ENCODE assay signal across 13 mouse cellular contexts in genomic region chr2:52991688-52992194, GRCm38 (mm10).
A peak's percentile ranks its signal among the peaks of the same experiment; 100 is the strongest.
DNase-seq lines count a peak whose midpoint lies in the region; ATAC-seq and TF ChIP-seq lines count a peak whose summit lies in the region.
"Had no signal": no experiment of that assay in that cellular context is flagged by ENCODE, and none has a peak within 500 bp of the region (broad histone marks: within the 10 kb centered on the region; RNA-seq: fewer than 3 reads in every experiment).

No protein-coding gene starts in this region.

- H3K4me1 ChIP-seq in heart, embryonic 10.5 days: 0 out of 2 replicates have a peak, but pooled peaks cover 6% of the 10 kb centered on the region
- H3K4me1 ChIP-seq in liver, adult 2 months (ENCODE audit: control insufficient read depth, insufficient read depth, low read length): peaks cover 7% of the 10 kb centered on the region; the same call in 1 of the 2 replicates
- H3K4me1 ChIP-seq in liver, embryonic 11.5 days (replicated peaks; ENCODE audit: control insufficient read depth, insufficient read depth, low read length): 0 out of 2 replicates have a peak, but pooled peaks cover 2% of the 10 kb centered on the region
- H3K4me1 ChIP-seq in heart, embryonic 16.5 days (ENCODE audit: control insufficient read depth, insufficient read depth, low read length): no peaks in the 10 kb centered on the region
- H3K4me1 ChIP-seq in stomach, embryonic 14.5 days (ENCODE audit: control insufficient read depth, insufficient read depth, low read length): peaks cover 18% of the 10 kb centered on the region; the same call in 1 of the 2 replicates

- no peak for TF ChIP-seq POLR2A in liver, adult 2 months (IDR thresholded peaks at IDR 0.05; ENCODE audit: extremely low read depth, insufficient read depth, low read length)

- H3K9ac ChIP-seq in liver, adult 2 months (ENCODE audit: low read depth, low read length): no peak overlapping the region
- no peak overlapping the region for H3K9ac ChIP-seq in liver, embryonic 11.5 days (ENCODE audit: low read depth, low read length)
- no peak overlapping the region for H3K9ac ChIP-seq in heart, embryonic 16.5 days (ENCODE audit: low read length)
- no peak overlapping the region for H3K9ac ChIP-seq in stomach, embryonic 14.5 days (replicated peaks; ENCODE audit: low read depth, low read length)

- H3K27me3 ChIP-seq in heart, embryonic 10.5 days (ENCODE audit: insufficient read depth, poor library complexity, severe bottlenecking): no peaks in the 10 kb centered on the region
- H3K27me3 ChIP-seq in liver, adult 2 months (ENCODE audit: control insufficient read depth, insufficient read depth, low read length): no peaks in the 10 kb centered on the region
- no peaks in the 10 kb centered on the region for H3K27me3 ChIP-seq in liver, embryonic 11.5 days (replicated peaks; ENCODE audit: control insufficient read depth, insufficient read depth, low read length)
- H3K27me3 ChIP-seq in heart, embryonic 16.5 days (ENCODE audit: control insufficient read depth, insufficient read depth, low read length): no peaks in the 10 kb centered on the region
- no peaks in the 10 kb centered on the region for H3K27me3 ChIP-seq in stomach, embryonic 14.5 days (ENCODE audit: control insufficient read depth, insufficient read depth, low read length)

- peak; percentile 11 for DNase-seq in heart, embryonic 10.5 days (ENCODE audit: low spot score)
- DNase-seq in heart, postnatal 14 days: no peak
- no peak for DNase-seq in liver, adult 2 months (ENCODE audit: extremely low read depth, low read depth, low spot score)
- DNase-seq in liver, embryonic 11.5 days (ENCODE audit: low spot score): no peak
- DNase-seq in layer of hippocampus, adult 9-10 months (ENCODE audit: low spot score): no peak
- DNase-seq in left cerebral cortex, postnatal 10 days (ENCODE audit: extremely low spot score in 1 of 2, low spot score in 2 of 2): no peak
- DNase-seq: cerebellum, postnatal 10 days; layer of hippocampus, postnatal 36 days; retina, postnatal 1 day had no signal

- WGBS in heart, embryonic 10.5 days: 64% methylated on average over 5 of the region's 5 CpGs
- WGBS in liver, adult 2 months: 46% methylated on average over 5 of the region's 5 CpGs
- 44% methylated on average over 5 of the region's 5 CpGs for WGBS in liver, embryonic 11.5 days
- 41% methylated on average over 5 of the region's 5 CpGs for WGBS in heart, embryonic 16.5 days
- 45% methylated on average over 5 of the region's 5 CpGs for WGBS in stomach, embryonic 14.5 days

- no peak for ATAC-seq in liver, embryonic 11.5 days (replicated peaks; ENCODE audit: low FRiP score)
- ATAC-seq in heart, embryonic 16.5 days (replicated peaks; ENCODE audit: extremely low read depth, insufficient read depth, low FRiP score): no peak
- no peak for ATAC-seq in stomach, embryonic 14.5 days (ENCODE audit: insufficient number of reproducible peaks, insufficient read depth, low FRiP score, low read depth)
- ATAC-seq: CD4-positive, CD25-positive, alpha-beta regulatory T cell, adult 4 months had no signal

- H3K4me3 ChIP-seq in heart, embryonic 10.5 days: no peak overlapping the region
- H3K4me3 ChIP-seq in liver, adult 2 months (ENCODE audit: insufficient read depth, low read depth, low read length): no peak overlapping the region
- no peak overlapping the region for H3K4me3 ChIP-seq in liver, embryonic 11.5 days (ENCODE audit: low read depth, low read length)
- H3K4me3 ChIP-seq in heart, embryonic 16.5 days (ENCODE audit: low read length): no peak overlapping the region
- no peak overlapping the region for H3K4me3 ChIP-seq in stomach, embryonic 14.5 days (ENCODE audit: low read depth, low read length)

- H3K4me2 ChIP-seq in liver, embryonic 11.5 days: no peak overlapping the region
- no peak overlapping the region for H3K4me2 ChIP-seq in heart, embryonic 16.5 days (ENCODE audit: low read depth, low read length)
- peak overlapping the region; percentile 10; the same call in 1 of the 2 replicates for H3K4me2 ChIP-seq in stomach, embryonic 14.5 days (replicated peaks; ENCODE audit: low read depth, low read length)

- intact Hi-C loops in heart, postnatal 14 days (cut with DNase I): loop anchor here (10.0 kb wide), 1 partner anchor 47 kb away; no protein-coding TSS in a partner anchor
- intact Hi-C loops in left cerebral cortex, postnatal 10 days (cut with DNase I): no loop called here

- no peak for TF ChIP-seq CTCF in liver, adult 2 months (IDR thresholded peaks at IDR 0.05; ENCODE audit: low read depth, low read length)

- H3K36me3 ChIP-seq in heart, embryonic 10.5 days: no peaks in the 10 kb centered on the region
- no peaks in the 10 kb centered on the region for H3K36me3 ChIP-seq in liver, adult 2 months (ENCODE audit: control insufficient read depth, insufficient read depth, low read length)
- no peaks in the 10 kb centered on the region for H3K36me3 ChIP-seq in liver, embryonic 11.5 days (ENCODE audit: control insufficient read depth, insufficient read depth, low read length)
- no peaks in the 10 kb centered on the region for H3K36me3 ChIP-seq in heart, embryonic 16.5 days (ENCODE audit: control insufficient read depth, insufficient read depth)
- no peaks in the 10 kb centered on the region for H3K36me3 ChIP-seq in stomach, embryonic 14.5 days (ENCODE audit: control insufficient read depth, insufficient read depth, low read length)

- H3K9me3 ChIP-seq in heart, embryonic 10.5 days: no peaks in the 10 kb centered on the region
- H3K9me3 ChIP-seq in liver, embryonic 11.5 days (ENCODE audit: control insufficient read depth, low read length): no peaks in the 10 kb centered on the region
- H3K9me3 ChIP-seq in heart, embryonic 16.5 days (replicated peaks; ENCODE audit: control insufficient read depth, low read length): no peaks in the 10 kb centered on the region
- no peaks in the 10 kb centered on the region for H3K9me3 ChIP-seq in stomach, embryonic 14.5 days (ENCODE audit: control insufficient read depth, low read depth, low read length)

- no peak overlapping the region; the same call in 1 of the 2 replicates for H3K27ac ChIP-seq in heart, embryonic 10.5 days
- peak overlapping the region; percentile 77 for H3K27ac ChIP-seq in liver, adult 2 months (replicated peaks; ENCODE audit: insufficient read depth, low read depth, low read length)
- no peak overlapping the region for H3K27ac ChIP-seq in liver, embryonic 11.5 days (ENCODE audit: low read depth, low read length)
- peak overlapping the region; percentile 72 for H3K27ac ChIP-seq in heart, embryonic 16.5 days (ENCODE audit: low read length)
- peak overlapping the region; percentile 69 for H3K27ac ChIP-seq in stomach, embryonic 14.5 days (ENCODE audit: low read length)
- H3K27ac ChIP-seq: macrophage had no signal

- no peaks in the 10 kb centered on the region; the same call in 1 of the 2 replicates for H3K79me2 ChIP-seq in liver, adult 2 months (ENCODE audit: control insufficient read depth, insufficient read depth, low read length)

Comparison
In these comparisons a context has a peak if more than half of its experiments do, and no peak if none do; other contexts are left out.
1. H3K27ac ChIP-seq: peak in liver, adult 2 months (single experiment), heart, embryonic 16.5 days (single experiment) and stomach, embryonic 14.5 days (single experiment); none in heart, embryonic 10.5 days (single experiment) and liver, embryonic 11.5 days (single experiment).